Mouse (Mus musculus) ES-Bruce4 (cell line): ENCODE measurements at regions not wholly inside any gene's neighbourhood (a gene's known extent, or its start where the extent isn't known, plus 50 kb on each side); places are given as distances from the start of the nearest gene placed in this dataset.
"Not testable (repeated sequence)": the region's sequence is repeated elsewhere in the genome, so short reads cannot be mapped to it uniquely, and the experiment has no call there.

Experiments
- H3K27ac ChIP-seq: 2 replicates; pipeline ENCODE4 v1.5.1; 2012; ENCODE audit warnings: low read length, inconsistent platforms; ENCODE audit not compliant: insufficient read depth
- H3K27me3 ChIP-seq: 2 replicates; pipeline ENCODE4 v1.6.1; 2012; ENCODE audit warnings: mild to moderate bottlenecking, low read length, inconsistent platforms; ENCODE audit not compliant: control insufficient read depth, poor library complexity, insufficient read depth, severe bottlenecking
- H3K36me3 ChIP-seq: 2 replicates; pipeline ENCODE4 v1.6.1; 2012; ENCODE audit warnings: inconsistent platforms, mild to moderate bottlenecking, low read length, moderate library complexity; ENCODE audit not compliant: control insufficient read depth, poor library complexity, insufficient read depth, severe bottlenecking
- H3K4me1 ChIP-seq: one replicate; pipeline ENCODE4 v1.8.1; 2011; ENCODE audit warnings: low read length; ENCODE audit not compliant: control insufficient read depth, insufficient read depth
- H3K4me3 ChIP-seq: 2 replicates; pipeline ENCODE4 v1.5.1; 2011; ENCODE audit warnings: low read depth, mild to moderate bottlenecking, low read length
- H3K9ac ChIP-seq: 2 replicates; pipeline ENCODE4 v1.6.1; 2012; ENCODE audit warnings: low read depth, mild to moderate bottlenecking, inconsistent platforms; ENCODE audit not compliant: poor library complexity, severe bottlenecking
- H3K9me3 ChIP-seq: replicated peaks from 2 replicates; pipeline ENCODE4 v1.6.1; 2012; ENCODE audit warnings: mild to moderate bottlenecking, low read length, inconsistent platforms; ENCODE audit not compliant: control insufficient read depth, poor library complexity, insufficient read depth, severe bottlenecking
- CTCF ChIP-seq: IDR thresholded peaks from one replicate; pipeline ENCODE4 v1.8.1; 2011; ENCODE audit warnings: low read depth, low read length
- EP300 ChIP-seq: IDR thresholded peaks from 2 replicates; pipeline ENCODE4 v1.6.1; 2011; ENCODE audit warnings: low read depth, low read length; ENCODE audit not compliant: insufficient read depth
- POLR2A ChIP-seq: IDR thresholded peaks from one replicate; pipeline ENCODE4 v1.8.1; 2011; ENCODE audit warnings: low read length; ENCODE audit not compliant: insufficient read depth

DNA sequence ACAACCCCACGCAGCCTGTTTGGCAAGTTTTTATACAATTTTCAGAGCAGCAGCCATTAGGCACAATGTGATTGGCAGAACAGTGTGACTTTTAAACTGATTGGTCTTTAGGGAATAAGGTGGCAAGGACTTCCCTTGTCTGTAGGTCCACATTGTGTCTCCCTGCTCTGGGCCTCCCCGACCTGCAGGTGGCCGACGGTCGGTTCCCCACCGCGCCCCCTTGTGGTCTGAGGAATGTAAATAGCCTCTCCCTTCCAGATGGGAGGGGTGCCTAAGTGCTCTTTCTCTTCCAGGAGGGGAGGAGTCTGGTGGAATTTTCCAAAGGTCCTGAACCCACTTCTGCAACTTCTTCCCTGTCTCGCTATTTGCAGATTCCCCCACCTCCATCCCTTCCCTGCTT, 52.5 kb upstream of the Prr5 start:
- H3K4me3 ChIP-seq, H3K4me1 ChIP-seq, H3K9ac ChIP-seq, H3K27ac ChIP-seq, H3K27me3 ChIP-seq, H3K36me3 ChIP-seq, H3K9me3 ChIP-seq: not testable (repeated sequence)
- peak; percentile 76 for TF ChIP-seq CTCF

DNA sequence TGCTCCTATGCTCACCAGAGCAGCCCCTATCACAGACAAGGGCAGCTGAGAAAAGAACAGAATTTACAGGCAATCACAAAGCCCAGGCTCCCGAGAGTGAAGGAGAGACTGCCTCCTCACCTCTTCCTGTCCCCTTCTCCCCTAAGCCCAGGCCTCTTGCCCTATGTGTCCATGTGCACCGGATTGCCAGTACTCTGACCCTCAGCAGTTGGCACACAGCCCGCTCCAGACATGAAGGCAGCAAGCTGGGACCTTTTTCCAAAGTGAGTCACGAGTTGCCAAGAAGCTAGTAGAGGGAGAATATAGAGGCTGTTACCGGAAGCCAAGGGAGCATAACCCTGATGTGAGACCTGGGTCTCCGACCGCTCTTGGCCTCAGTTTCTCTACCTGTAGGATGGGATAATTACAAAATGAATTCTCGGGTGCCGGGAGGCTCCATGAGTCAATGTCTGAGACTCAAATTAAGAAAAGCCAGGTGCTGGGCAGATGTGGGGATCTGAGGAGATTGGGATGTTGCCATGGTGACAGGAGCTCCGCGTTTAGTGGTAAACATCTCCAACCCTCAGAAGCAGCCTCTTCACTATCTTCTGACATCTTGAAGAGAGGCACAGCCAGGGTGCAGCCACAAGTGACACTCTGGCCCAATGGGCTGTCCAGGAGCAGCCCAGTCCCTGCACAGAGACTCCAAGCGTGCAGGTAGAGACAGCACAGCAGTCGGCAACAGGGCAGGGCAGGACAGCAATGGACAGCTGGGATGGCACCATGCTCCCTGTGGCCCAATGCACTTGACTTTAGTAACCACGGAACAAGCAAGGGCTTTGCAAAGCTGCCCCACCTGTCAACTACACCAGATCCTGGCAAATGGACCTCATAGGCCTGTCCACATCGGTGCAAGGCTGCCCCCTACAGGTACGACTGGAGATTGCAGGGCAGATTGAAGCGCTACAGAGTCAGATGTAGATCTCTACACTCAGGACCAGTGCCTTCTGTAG, 55.6 kb upstream of the Prr5 start:
- H3K4me1 ChIP-seq, result no peaks in the 10 kb centered on the region
- H3K9ac ChIP-seq, result no peak overlapping the region
- H3K27ac ChIP-seq, result no peak overlapping the region
- H3K36me3 ChIP-seq, result no peaks in the 10 kb centered on the region
- no peak overlapping the region for H3K4me3 ChIP-seq
- TF ChIP-seq CTCF (peak; percentile 99), EP300 (no peak), POLR2A (no peak)
- H3K9me3 ChIP-seq, result no peaks in the 10 kb centered on the region
- no peaks in the 10 kb centered on the region for H3K27me3 ChIP-seq

DNA sequence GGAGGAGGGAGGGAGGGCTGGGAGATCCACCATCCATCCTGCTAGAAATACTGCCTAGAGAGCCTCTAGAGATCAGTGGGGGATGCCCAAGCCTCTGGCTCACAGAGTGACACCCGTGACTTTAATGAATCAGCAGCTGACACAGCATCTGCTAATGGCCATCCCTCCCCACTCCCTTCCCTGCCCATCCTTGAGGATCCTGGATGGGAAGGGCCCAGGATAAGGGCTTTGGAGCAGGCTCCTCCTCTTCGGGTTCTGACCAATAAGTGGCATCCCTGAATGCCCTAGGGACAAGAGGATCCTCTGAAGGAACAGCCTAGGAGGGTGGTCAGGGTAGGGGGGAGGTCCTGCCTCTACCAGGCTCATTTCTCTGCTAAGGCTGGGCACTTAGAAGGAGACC, 55.3 kb upstream of the Rtl6 start:
- H3K27me3 ChIP-seq, result no peaks in the 10 kb centered on the region
- no peaks in the 10 kb centered on the region for H3K9me3 ChIP-seq
- no peak overlapping the region for H3K9ac ChIP-seq
- H3K27ac ChIP-seq, result no peak overlapping the region
- H3K4me1 ChIP-seq, result no peaks in the 10 kb centered on the region
- TF ChIP-seq CTCF, result no peak
- H3K4me3 ChIP-seq, result no peak overlapping the region
- no peaks in the 10 kb centered on the region for H3K36me3 ChIP-seq

DNA sequence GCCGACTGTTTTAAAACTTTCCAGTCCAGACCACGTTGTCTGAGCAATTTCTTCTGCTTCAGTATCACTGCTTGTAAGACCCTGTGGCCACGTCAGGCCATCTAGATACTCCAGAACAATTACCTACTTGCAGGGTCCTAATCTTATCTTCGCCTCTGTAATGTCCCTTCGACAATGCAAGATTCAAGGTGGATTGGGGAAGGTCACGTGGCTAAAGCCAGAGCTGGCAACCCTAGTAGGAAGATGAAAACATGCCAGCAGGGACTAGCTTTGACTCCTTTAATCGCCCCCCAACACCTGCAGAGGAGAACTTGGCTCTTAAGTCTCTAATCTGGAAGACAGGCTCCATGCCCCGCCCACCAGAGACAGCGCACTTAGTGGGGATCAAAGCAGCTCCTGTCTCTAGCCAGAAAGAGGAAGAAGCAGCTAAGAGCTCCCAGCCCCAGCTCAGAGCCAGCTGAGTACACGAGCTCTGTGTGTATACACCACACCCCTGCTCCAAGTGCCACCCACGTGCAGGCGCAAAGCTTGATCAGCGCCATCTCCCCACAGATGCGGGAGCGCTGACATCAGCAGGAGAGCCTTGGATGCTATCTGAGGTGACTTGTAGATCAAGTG, 52.3 kb upstream of the Rtl6 start:
- H3K27me3 ChIP-seq, result no peaks in the 10 kb centered on the region
- no peak overlapping the region for H3K9ac ChIP-seq
- TF ChIP-seq EP300, result no peak
- TF ChIP-seq POLR2A, result no peak
- TF ChIP-seq CTCF, result no peak
- no peaks in the 10 kb centered on the region for H3K9me3 ChIP-seq
- H3K27ac ChIP-seq, result no peak overlapping the region
- no peaks in the 10 kb centered on the region for H3K4me1 ChIP-seq
- H3K36me3 ChIP-seq, result no peaks in the 10 kb centered on the region
- no peak overlapping the region for H3K4me3 ChIP-seq

DNA sequence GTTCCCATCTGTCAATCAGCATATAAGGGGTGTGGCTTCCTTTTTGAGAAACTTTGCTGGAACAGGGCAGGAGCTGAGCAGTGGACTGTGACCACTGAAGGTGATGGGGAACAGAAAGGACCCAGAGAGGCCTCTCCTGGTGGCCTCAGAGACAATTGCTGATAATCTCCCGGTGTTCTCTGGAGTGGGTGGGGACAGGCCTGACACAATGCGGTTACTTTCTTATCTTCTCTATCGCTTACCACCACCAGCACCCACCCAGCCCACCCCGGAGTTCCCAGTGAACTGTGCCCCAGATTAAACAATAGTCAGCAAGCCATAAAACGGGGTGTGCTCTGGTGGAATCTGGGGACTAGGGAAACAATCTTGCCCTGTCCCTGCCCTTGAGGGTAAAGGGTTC, 51.4 kb upstream of the Rtl6 start:
- no peak overlapping the region for H3K27ac ChIP-seq
- no peak overlapping the region for H3K4me3 ChIP-seq
- H3K4me1 ChIP-seq, result no peaks in the 10 kb centered on the region
- no peaks in the 10 kb centered on the region for H3K9me3 ChIP-seq
- no peaks in the 10 kb centered on the region for H3K36me3 ChIP-seq
- H3K9ac ChIP-seq, result no peak overlapping the region
- TF ChIP-seq CTCF, result no peak
- TF ChIP-seq POLR2A, result no peak
- no peak for TF ChIP-seq EP300
- no peaks in the 10 kb centered on the region for H3K27me3 ChIP-seq
